Mouse (Mus musculus) retina, postnatal 1 day (tissue): ENCODE results near the gene Apba2.

Experiments
- DNase-seq: peaks from one replicate; pipeline ENCODE4 v3.0.0-alpha.2; 2012

Gene Apba2

GRCm38 (mm10) chr7:64501536-64502270 is at the start of gene Apba2:
TSS of gene Apba2 (plus strand) at chr7:64501706.
- peak; percentile 84 for DNase-seq

- DNase-seq: peak; percentile 78
Measured at GRCm38 (mm10) chr7:64451861-64452382, 49.6 kb upstream of the Apba2 start.

GRCm38 (mm10) chr7:64452471-64453222 is 48.9 kb upstream of the Apba2 start:
- DNase-seq: no peak

GRCm38 (mm10) chr7:64456176-64456575 is 45.3 kb upstream of the Apba2 start:
- peak; percentile 89 for DNase-seq

GRCm38 (mm10) chr7:64456676-64457075 is 44.8 kb upstream of the Apba2 start:
- DNase-seq: peak; percentile 97

GRCm38 (mm10) chr7:64457811-64458210 is 43.7 kb upstream of the Apba2 start:
- peak; percentile 63 for DNase-seq

GRCm38 (mm10) chr7:64497438-64497837 is 4.1 kb upstream of the Apba2 start:
- DNase-seq: peak; percentile 50

- DNase-seq: peak; percentile 57
Measured at GRCm38 (mm10) chr7:64502271-64503180, 1.0 kb downstream of the Apba2 start.

GRCm38 (mm10) chr7:64503641-64504040 is 2.1 kb downstream of the Apba2 start:
- DNase-seq: no peak

GRCm38 (mm10) chr7:64504691-64505231 is 3.3 kb downstream of the Apba2 start:
- DNase-seq: peak; percentile 92

GRCm38 (mm10) chr7:64505571-64505970 is 4.1 kb downstream of the Apba2 start:
- no peak for DNase-seq

- no peak for DNase-seq
Measured at GRCm38 (mm10) chr7:64508826-64509225, 7.3 kb downstream of the Apba2 start.

GRCm38 (mm10) chr7:64509911-64510310 is 8.4 kb downstream of the Apba2 start:
- DNase-seq: peak; percentile 87

- DNase-seq: no peak
Measured at GRCm38 (mm10) chr7:64510526-64511210, 9.2 kb downstream of the Apba2 start.

- no peak for DNase-seq
Measured at GRCm38 (mm10) chr7:64513621-64514020, 12.1 kb downstream of the Apba2 start.

GRCm38 (mm10) chr7:64515280-64515679 is 13.8 kb downstream of the Apba2 start:
- no peak for DNase-seq

- no peak for DNase-seq
Measured at GRCm38 (mm10) chr7:64515891-64516290, 14.4 kb downstream of the Apba2 start.

- no peak for DNase-seq
Measured at GRCm38 (mm10) chr7:64519091-64519490, 17.6 kb downstream of the Apba2 start.

GRCm38 (mm10) chr7:64519521-64519920 is 18.0 kb downstream of the Apba2 start:
- DNase-seq: no peak

- peak; percentile 87 for DNase-seq
Measured at GRCm38 (mm10) chr7:64521695-64522408, 20.3 kb downstream of the Apba2 start.

- peak; percentile 91 for DNase-seq
Measured at GRCm38 (mm10) chr7:64522409-64522730, 20.9 kb downstream of the Apba2 start.
